Mouse (Mus musculus) stomach, postnatal 0 days (tissue): ENCODE measurements around the gene Tpi1.

Experiments used
- CTCF ChIP-seq: IDR thresholded peaks from 2 replicates; pipeline ENCODE4 v1.5.1; 2016; ENCODE audit warnings: antibody characterized with exemption, low read depth, mild to moderate bottlenecking, moderate library complexity
- EP300 ChIP-seq: optimal IDR thresholded peaks from 2 replicates; pipeline ENCODE3; 2016; ENCODE audit warnings: antibody characterized with exemption

- TF ChIP-seq CTCF (no peak), EP300 (no peak)
Measured at GRCm38 (mm10) chr6:124811701-124812560, 2.2 kb downstream of the Tpi1 start.
